Mouse (Mus musculus) layer of hippocampus, adult 11-12 months (tissue): ENCODE results near the gene Efhb.

ENCODE experiments used
- DNase-seq: peaks from one replicate; pipeline ENCODE4 v3.0.0; 2022; ENCODE audit warnings: low spot score

The Efhb gene

GRCm38 (mm10) chr17:53462603-53463495, at the start of gene Efhb:
Gene Efhb, minus strand, starts transcription at chr17:53463321.
- DNase-seq, result peak; percentile 76

DNA sequence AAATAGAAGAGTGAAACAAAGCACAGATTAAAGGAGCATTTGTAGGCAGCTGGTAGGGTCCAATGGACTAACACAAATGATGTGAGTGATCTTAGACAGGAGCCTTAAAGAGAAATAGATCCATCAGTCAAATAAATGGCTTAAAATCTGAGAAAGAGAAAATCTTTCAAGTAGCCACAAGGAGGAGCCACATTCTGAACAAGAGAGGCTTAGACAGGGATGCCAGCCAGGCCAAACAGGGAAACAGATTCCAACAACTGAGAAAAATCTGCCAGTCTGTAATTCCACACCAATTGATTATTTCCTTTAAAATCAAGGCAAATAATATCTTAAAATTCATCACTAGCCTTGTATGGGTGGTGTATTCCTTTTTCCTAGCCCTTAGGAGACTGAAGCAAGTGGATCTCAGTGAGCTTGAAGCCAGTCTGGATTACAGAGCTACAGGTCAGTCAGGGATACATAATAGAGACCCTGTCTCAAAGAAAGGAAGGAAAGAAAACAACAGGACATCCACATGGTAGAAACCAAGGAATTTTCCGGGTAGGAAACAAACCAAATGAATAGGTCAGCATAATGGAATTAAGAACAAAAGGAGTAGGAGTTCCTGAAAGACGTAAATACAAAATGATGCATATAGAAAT, 49.3 kb upstream of the Efhb start:
- peak; percentile 12 for DNase-seq

DNA sequence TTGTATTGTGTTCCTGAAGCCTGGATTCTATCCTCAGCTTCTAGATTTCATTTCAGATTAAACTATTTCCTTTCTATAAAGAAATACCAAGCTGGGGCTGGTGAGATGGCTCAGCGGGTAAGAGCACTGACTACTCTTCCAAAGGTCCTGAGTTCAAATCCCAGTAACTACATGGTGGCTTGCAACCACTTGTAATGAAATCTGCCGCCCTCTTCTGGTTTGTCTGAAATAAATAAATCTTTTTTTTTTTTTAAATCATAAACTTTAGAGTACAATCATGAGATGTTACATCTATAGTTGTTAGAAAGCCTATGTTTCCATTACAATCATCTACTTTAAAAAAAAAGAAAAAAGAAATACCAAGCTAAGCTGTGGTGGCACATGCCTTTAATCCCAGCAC, 39.8 kb upstream of the Efhb start:
- no peak for DNase-seq

DNA sequence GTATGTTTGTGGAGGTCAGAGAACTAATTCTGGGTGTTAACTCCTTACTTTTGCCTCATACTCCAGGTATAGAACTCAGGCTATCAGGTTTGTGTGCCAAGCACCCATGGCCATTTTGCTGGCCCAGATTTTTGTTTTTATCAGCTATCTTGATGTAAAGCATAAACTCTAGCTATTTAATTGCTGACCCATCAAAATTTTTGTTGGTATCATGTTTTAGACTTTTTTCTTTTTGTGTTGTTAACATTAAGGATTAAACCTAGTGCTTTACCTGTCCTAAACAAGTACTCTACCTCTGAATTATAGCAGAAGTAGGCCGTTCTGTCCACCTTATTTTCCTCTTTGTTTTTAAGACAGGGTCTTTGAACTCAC, 25.9 kb upstream of the Efhb start:
- DNase-seq, result no peak

- no peak for DNase-seq
Measured at GRCm38 (mm10) chr17:53488291-53489006, 25.3 kb upstream of the Efhb start.

DNA sequence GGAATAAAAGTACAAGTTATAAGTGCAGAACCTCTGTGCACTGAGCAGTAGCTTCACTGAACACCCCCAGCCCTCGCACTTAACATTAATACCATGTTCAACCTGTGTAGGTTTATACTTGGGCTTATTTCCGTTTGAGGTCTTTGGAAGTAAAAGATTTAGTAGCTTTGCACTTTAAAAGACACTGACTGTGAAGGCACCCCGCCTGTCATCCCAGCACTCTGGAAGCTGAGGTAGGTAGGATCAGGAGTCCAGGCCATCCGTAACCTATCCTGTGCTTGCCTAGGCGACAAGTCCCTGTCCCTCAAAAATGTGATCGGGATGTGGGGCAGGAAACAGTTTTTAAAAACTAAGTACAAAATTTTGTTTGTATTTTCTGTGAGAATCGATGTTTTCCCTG, 17.3 kb upstream of the Efhb start:
- no peak for DNase-seq

GRCm38 (mm10) chr17:53479604-53480041, 16.5 kb upstream of the Efhb start:
- DNase-seq, result peak; percentile 66

GRCm38 (mm10) chr17:53478858-53479603, 15.9 kb upstream of the Efhb start, which contains the start of gene Rab5a:
Gene Rab5a, plus strand, starts transcription at chr17:53479234.
- peak; percentile 99 for DNase-seq

- no peak for DNase-seq
Measured at GRCm38 (mm10) chr17:53478066-53478857, 15.1 kb upstream of the Efhb start.

DNA sequence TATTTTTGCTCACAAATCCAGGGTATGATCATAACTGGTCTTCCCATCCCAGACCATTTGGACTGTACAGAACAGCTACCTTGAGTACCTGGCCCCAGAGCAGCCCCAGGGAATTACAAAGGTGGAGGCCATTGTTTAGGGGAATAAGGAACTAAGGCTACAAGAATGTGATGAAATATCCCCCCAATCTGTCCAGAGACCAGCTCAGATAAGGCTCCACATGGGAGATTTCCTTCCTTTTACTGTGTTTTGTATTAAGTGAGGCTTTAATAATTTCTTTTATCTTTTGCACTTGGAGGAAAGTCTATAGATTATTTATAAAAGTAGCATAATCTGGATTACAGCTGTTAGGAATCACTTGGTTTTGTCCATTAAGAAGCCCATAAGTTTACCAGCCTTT, 5.6 kb upstream of the Efhb start:
- no peak for DNase-seq

DNA sequence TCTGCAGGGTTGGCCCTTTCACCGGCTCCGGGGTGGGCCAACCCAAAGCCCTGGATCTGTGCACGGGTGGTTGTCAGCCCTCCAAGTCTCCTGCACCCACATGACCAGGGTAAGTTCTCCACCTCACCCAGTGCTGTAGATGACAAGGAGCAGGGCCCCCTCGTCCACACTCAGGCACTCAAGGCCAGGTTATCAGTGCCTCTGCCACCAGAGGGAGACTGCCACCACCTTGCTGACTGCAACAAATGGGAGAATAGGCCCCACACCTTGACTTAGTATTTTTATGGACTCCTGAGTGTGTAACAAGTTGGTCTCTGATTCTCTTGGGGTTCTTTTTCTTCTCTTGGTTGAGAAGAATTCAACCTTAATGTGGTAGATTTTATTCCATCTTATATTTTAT, 2.4 kb upstream of the Efhb start:
- DNase-seq, result no peak

GRCm38 (mm10) chr17:53463496-53463840, 347 bp upstream of the Efhb start:
- no peak for DNase-seq

DNA sequence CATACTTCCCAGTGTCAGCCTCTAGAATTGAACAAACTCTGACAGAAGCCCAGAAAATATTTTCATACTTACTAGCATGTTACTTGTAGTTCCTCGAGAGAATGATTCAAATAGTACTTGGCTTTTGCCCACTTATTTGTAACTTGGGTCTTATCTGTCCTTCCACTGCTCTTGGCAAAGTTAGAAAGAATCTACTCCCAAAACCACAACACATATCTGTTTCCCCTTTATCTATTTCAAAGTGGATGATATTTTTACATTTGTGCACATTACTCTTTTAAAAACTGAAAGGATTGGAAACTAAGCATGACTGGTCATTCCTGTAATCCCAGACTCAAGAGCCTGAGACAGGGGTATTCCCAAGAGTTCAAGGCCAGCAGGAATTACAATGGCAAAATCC, 6.4 kb downstream of the Efhb start:
- DNase-seq, result no peak

DNA sequence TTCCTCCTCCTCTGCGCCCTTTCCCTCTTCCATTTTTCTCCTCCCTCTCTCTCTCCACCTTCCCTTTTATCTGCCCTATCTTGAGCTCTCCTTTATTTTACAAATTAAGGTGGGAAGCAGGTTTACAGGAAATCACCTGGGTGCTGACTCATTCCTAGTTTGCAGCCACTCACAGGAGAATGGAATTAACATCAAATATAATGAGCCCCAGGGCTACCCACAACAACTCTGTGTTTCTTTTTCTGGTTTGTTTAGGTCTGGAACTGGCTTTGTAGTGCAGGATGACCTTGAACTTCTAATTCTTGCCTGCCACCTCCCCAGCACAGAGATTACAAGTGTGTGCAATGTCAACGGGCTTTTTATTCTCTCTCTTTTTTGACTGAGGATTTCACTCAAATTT, 7.0 kb downstream of the Efhb start:
- DNase-seq, result no peak

GRCm38 (mm10) chr17:53402689-53403306, 60.3 kb downstream of the Efhb start:
- DNase-seq, result peak; percentile 53

DNA sequence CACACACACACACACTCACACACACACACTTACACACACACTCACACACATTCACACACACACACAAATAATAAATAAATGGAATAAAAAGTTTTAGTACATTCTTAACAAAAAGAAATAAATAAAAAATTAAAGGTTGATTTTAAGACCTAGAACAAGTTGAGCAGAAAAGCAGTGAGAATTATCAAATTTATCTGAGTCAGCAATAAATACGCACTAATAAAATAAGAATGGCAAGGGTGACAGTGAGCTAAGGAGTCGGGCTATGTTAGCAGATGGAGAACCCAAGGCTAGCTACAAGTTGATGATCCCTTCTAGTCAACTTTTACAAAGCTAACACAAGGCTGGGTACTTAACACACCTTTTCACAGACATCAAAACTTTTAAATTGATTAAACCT, 69.9 kb downstream of the Efhb start:
- DNase-seq, result no peak

DNA sequence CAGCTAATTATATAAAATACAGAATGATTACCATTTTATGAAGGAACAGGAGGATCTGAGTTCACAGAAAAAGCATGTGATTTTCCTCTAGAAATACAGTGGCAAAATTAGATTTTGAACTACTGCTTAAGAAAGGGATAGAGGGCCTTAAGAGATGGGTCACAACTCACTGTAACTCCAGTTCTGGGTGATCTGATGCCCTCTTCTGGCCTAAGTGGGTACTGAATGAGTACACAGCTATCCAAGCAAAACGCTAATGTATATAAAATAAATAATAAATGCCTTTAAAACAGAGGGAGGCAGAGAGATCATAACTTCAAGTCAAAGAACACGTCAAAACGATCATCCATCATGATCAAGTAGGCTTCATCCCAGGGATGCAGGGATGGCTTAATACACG, 73.6 kb downstream of the Efhb start:
- peak; percentile 32 for DNase-seq

DNA sequence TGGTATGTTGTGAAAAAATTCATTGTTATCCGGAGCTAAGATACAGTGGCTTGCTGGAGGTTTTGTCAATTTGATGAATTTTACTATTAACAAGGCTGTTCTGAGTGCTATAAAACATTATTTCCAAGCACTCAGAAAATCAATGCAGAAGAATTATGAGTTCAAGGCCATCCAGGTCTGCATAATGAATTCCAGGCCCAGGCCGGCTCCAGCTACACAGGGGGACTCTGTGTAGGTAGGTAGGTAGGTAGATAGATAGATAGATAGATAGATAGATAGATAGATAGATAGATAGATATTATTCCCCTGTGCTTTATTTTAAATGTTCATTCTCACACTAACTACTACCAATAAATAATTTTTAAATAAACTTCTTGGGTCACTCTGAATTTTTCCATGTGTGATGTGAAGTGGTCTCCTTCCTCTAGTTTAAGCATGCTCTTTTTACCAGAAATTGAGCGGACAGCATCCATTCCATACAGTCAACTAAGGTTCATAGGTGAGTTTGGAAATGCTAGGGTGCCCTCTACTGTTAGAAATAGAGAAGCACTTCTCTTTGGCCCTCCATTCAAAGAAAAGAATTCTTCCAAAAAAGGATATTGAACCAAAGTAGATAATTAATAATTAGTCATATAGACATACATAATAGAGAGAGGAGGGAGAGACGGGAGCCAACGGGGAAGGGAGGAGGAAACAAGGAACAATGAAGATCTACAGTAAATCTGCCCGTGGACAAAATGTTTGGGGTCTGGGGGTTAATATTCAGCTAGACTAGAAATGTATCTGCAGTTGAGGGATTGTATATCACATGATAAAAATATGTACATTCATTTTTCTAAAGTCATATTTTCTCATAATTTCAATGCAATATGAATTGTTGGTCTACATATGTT, 75.3 kb downstream of the Efhb start:
- peak; percentile 11 for DNase-seq

GRCm38 (mm10) chr17:53386863-53387262, 76.3 kb downstream of the Efhb start:
- no peak for DNase-seq

GRCm38 (mm10) chr17:53364111-53364510, 99.0 kb downstream of the Efhb start:
- no peak for DNase-seq
